Mouse (Mus musculus) CH12.LX (cell line): ENCODE measurements around the gene Acaca.

Experiments
- CTCF ChIP-seq, 2 experiments: IDR thresholded peaks in 1 of 2; conservative IDR thresholded peaks in 1 of 2; 2 replicates each; pipeline ENCODE4 v1.5.1; 2011 to 2012; ENCODE audit warnings: low read depth in 2 of 2, low read length in 2 of 2, improper control_type of control experiment in 1 of 2, inconsistent platforms in 1 of 2, mild to moderate bottlenecking in 1 of 2, moderate library complexity in 1 of 2
- POLR2AphosphoS2 ChIP-seq: IDR thresholded peaks from 2 replicates; pipeline ENCODE4 v1.6.1; 2011; ENCODE audit warnings: low read depth, low read length, improper control_type of control experiment

GRCm38 (mm10) chr11:84117431-84117830 lies 12.0 kb upstream of the Acaca start:
- TF ChIP-seq POLR2AphosphoS2 (no peak), CTCF (conservative IDR thresholded peaks at IDR 0.05 in 1 of 2, IDR thresholded peaks at IDR 0.05 in 1 of 2; ENCODE audit: low read depth in 2 of 2, low read length in 2 of 2) (no peak)
